Mouse (Mus musculus) kidney, adult 11 months (tissue): Measurements from ENCODE around the gene Auts2.
A peak's percentile ranks its signal among the peaks of the same experiment; 100 is the strongest.

Experiments
- DNase-seq: peaks from one replicate; pipeline ENCODE4 v3.0.0; 2022

Auts2 gene

DNA sequence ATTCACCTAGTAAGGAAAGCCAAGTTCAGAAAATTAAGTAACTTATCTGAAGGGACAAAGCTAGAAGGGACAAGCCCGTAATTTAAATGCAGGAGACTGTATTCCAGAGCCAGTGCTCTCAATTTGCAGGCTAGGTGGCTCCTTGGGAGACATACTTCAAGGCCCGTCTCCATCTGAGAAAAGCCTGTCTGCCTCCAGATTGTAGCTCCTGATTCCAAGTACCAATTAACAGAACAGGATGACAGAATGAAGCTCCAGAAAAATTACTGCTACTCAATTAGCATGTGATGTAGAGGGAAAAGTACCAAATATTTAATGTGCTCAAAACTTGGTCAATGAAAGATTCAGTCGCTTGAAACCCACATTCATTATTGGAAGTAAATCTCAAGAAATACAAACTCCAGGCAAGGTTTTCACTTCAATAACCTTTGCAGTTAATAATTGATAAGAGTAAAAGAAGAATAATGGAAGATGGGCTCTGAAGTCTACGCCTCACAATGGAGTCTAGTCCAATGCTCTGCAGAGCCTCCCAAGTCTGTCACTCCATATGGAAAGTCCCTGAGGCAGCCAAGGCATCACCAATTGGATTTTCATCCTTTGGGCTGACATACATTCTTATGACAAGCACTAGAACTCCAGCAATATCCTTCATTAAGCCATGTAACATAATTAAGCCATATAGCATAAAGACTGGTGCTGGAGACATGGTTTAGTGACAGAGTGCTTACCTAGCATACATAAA, 97.8 kb downstream of the Auts2 start:
- DNase-seq, result no peak

DNA sequence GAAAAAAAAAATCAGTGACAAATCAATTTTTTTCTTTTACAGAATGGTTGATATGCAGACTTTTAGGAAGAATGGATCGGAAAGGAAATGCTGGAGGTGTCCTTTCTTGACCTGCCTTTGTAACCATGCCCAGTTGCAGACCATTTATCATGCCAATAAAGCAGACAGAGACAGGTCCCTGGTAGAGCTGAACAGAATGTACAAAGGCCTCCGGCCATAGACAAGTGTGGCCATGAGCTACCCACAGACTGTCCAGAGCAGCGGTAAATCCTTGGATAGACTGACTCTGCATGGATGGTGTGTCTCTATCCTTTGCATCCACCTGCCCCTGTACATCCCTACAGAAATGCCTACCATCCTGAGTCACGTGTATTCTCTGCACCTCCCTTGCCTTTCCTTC, 100.2 kb downstream of the Auts2 start:
- no peak for DNase-seq

DNA sequence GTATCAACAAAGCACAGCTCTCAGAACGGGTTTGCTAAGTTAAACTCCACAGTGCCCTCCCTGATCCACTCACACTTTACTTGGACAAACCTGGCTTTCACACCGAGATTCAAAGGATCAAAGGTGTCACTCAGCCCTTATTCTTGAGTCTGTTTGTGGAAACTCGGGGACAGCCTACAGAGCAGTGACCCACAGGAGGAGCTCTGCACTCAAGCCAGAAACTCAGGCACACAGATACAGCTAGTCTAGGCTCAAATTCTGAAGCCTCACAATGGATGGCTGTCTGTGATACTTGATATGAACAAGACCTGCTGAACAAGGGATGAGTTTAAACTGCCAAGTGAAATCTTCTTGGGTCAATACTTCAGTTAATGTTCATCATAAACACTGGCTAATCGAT, 104.7 kb downstream of the Auts2 start:
- DNase-seq, result no peak

DNA sequence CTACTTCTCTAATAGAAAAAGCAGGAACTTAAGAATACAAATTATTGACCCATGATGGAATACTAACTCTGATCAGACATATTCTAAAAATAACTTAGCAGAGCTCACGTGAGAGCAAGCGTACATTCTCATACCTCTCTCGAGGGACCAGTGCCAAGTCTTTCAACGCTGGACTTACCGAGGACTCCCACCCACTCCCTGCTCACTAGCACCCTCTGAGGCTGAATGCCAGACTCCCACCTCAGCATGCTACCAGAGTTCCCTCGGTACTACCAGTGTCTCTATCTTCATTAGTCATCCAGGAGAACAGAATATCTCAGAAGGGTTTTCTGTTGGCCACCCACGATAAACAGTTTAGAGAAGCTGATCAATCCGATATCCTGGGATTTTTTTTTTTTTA, 105.2 kb downstream of the Auts2 start:
- DNase-seq, result no peak

DNA sequence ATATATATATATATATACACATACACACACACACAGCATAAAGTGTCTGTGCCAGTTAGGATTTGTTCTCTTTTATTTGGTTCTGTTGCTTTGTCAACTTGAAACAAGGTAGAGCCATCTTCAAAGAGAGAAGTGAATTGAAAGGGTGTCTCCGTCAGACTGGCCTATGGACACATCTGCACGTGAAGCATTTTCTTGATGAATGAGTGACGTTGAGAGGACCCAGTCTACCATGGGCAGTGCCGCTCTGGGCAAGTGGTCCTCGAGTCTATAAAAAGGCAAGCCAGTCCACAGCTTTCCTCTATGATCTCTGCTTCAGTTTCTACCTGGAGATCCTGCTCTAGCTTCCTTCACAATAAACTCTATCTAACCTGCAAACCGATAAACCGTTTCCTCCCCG, 105.7 kb downstream of the Auts2 start:
- no peak for DNase-seq

DNA sequence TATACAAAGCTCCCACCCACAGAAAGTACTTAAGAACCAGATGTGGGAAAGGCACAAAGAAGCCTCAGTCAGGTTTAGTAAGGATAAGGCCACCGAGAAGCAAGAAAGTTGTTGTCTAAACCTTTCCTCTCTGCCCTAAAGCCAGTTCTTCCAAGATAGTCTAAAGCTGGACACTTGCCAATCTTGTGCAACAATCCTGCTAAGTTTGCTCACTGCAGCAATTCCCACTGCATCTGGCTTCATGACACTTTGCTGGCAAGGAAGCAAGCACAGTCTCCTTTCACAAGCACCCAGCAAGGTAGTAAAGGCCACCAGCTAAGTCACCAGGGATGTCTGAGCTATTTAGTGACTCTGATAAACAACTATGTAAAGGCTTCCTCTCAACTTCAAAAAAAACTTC, 106.2 kb downstream of the Auts2 start:
- DNase-seq, result peak; percentile 2

DNA sequence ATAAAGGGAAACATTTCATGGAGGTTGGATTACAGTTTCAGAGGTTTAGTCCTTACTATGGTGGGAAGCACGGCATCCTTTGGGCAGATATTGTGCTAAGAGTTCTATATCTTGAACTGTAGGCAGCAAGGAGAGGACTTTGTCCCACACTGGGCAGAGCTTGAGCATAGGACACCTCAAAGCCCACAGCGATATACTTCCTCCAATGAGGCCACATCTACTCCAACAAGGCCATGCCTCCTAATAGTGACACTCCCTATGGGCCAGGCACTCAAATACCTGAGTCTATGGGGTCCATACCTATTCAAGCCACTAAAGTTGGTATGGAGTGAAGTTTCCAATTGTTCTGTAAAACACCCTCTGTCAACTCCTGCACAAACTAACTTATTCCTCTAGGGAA, 106.7 kb downstream of the Auts2 start:
- no peak for DNase-seq

DNA sequence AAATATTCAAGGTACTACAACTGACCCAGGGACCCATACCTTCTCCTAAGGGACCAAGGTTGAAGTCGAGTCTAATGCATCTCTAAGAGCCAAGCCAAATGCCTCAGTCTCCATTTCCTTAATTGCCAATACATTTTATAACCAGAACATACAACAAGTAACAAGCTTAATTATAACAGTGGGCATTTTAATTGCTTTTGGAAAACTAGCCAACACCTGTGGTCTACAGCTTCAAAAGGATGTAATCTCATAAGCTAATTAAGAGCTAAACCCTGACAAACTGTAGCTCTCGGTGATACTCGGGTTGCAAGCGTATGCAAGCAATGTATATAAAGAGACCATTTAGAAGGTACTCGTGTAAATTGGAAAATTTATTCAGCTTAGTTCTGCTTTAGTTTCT, 107.7 kb downstream of the Auts2 start:
- DNase-seq, result no peak

DNA sequence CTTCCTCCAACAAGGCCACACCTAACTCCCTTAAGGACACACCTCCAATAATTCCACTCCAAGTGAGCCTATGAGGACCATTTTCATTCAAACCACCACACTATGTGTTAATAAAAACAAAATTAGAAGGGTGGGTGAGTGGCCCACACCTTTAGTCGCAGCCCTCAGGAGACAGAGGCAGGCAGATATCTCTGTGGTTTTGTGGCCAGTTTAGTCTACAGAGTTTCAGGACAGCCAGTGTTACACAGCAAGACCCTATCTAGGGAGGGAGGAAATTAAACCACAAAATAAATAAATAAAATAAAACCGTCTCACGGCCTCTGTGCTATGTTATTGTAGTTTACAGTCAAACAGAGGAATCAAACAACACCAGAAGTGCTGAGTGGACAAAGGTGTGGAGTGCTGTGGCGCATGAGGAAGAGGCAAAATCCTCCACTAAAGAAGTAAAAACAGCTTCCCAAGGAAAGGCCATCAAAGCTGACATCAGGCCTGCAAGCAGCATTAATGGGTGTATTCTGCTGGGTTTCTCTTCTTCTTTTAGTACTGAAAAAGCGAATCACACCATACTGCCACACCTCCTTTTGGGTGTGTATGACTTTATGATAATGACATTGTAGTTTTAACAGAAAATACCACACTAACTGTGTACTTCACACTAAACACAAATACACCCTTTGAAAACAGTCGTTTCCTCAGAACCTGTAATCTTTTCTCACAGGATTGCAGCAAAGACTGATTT, 109.6 kb downstream of the Auts2 start:
- DNase-seq, result no peak

DNA sequence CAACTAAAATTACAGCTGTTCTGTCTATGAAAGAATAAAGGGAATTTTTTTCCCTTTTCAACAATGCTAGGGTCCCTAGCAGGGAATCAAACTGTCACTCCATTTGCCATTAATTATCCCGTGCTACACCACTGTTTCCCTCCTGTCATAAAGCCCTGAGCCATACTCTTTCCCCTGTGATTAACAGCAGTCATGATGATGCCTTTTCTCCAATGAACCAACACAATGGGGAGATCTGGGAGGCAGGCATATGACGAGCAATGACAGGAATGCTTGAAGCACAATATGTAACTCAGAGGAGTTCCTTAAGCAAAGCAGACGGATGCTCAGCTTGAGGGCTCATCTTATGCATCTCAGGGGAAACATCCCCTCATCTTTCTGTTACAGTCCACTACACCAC, 113.8 kb downstream of the Auts2 start:
- no peak for DNase-seq

DNA sequence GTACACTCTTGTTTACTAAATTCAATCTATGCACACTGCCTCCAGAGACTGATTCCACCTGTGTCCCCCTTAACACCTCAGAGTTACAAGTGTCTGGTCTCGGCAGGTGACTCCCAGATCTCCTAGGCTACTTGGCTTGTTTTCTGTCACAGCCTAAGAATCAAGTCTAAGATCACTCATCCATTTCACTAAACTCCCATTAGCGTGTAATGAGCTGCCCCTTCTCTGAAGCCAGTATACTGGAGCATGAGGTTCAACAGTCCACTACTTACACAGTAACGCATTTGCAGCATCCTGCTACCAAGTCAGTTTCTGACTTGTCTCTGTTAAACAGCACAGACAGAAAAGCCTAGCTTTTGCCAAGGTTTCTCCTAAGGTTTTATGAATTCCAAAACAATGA, 116.8 kb downstream of the Auts2 start:
- DNase-seq, result no peak

DNA sequence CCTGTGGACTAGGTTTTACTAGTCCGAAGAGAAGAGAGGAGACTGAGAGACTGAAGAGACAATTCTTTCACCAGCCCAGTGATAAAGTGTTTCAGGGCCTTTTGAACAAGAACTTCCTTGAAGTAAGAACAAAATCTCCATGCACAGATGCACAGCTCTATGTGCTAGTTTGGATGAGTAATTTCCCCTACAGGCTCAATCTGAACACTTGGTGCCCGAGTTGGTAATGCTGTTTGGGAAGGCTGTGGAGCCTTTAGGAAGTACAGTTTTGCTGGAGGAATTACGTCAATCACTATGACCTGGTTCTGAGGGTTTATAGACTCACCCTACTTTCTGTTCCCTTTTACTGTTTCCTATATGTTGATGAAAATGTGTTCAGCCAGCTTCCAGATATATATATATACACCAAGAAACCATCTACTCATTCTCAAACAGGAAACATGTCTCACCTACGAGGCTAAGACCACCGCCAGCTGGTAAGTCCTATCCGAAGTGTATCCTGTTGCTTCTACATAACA, 117.3 kb downstream of the Auts2 start:
- DNase-seq, result no peak

DNA sequence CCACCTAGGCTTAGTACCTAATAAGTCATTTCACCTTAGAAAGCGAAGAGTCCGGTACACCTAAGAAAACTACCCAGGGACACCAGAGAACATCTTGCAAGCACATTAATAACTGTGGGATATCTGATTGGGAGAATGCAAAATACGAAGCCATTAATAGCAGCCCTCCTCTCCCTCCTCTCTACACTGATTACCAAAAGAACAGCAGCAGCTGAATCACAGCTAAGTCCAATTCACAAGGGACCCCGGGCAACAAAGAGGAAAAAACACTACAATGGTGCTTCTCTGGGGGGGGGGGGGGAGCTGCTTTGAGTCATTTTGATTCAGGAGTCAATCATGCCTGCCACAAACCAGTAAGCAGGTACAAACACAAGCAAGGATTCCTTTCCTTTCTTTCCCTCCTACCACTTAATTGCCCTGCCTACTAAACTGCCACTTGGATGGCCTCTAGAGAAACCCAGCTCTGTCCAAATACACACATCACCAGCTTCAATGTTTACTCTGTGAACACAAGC, 132.7 kb downstream of the Auts2 start:
- no peak for DNase-seq

DNA sequence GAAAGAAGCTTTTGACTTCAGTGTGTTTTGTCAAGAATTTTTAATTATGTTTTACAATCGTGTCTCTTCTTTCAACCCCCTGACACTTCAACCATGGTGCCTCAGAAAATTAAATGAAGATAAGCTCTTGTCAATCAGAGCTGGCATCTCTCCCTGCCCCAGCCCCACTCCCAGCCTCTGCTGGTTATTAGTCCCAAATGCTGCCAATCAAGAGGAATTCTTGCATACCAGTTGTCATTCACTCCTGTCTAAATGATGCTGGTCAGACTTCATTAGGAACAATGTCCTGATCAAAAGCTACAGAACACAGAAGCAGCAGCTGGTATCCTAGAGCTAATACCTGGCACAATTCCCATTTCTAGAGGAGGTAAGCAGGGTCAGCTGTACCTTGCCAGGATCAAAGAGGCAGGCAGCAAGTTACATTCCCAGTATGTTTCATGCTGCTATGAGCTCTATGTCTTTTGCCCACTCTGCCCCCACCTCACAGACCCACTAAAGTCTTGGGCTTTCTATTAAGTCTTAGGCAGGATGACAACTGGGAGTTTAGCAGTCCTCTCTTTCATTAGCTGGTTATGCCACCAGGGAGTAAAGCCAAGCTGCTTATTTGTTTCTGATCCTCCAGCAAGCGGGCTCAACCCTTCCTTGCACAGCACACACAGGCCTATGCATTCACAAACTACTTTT, 134.1 kb downstream of the Auts2 start:
- DNase-seq, result no peak

DNA sequence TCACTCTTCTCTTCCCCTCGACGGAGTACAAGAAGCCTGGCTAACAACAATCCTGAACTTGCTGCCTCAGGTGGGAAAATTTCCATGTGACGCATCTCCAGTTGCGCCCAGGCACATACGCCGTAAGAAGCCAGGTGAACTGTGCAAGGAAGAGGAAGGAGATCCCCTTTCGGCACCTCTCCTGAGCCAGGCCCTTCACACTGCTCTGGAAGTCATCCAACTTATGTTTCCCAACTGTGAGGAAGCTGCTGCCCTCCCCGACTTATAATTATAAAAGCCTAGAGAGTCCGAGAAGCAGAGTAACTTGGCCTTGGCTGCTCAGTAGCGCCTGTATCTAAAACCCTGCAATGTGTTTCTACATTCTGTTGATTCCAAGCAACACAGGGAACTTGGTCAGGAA, 142.6 kb downstream of the Auts2 start:
- DNase-seq, result no peak

DNA sequence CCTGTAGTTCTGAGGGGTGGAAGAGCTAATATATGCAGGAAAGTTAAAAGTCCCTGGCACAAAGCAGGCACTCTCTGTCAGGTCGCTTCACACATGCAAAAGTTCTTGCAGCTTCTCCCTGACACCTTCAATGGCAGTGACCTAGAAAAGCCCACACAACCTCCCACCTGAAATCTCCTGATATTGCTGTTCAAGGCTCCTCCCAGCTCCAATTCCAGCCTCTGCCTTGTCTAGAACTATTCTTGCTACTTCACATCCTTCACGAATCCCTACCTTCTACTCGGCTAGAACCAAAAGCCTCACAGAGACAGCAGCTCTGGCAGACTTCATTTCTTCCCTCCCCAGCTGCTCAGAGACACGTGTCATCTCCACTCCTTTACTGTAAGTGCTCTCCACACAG, 143.7 kb downstream of the Auts2 start:
- no peak for DNase-seq

DNA sequence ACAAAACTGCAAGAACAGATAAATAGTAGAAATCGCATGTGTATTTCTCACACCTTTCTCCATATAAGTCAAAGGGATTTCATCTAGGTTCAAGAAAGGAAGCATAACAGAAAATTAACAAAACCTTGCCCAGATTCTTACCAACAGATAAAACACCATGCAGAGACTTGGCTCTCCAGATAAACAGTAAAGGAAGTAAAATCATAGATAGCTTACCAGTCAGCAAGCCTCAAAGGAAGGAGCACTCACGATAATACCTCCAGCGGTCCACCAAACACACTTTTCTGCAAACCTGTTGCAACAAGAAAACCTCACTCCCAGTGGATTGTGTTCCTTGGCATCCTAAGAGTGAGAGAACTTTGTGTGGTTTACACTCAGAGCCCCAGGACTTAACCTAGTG, 147.2 kb downstream of the Auts2 start:
- no peak for DNase-seq

DNA sequence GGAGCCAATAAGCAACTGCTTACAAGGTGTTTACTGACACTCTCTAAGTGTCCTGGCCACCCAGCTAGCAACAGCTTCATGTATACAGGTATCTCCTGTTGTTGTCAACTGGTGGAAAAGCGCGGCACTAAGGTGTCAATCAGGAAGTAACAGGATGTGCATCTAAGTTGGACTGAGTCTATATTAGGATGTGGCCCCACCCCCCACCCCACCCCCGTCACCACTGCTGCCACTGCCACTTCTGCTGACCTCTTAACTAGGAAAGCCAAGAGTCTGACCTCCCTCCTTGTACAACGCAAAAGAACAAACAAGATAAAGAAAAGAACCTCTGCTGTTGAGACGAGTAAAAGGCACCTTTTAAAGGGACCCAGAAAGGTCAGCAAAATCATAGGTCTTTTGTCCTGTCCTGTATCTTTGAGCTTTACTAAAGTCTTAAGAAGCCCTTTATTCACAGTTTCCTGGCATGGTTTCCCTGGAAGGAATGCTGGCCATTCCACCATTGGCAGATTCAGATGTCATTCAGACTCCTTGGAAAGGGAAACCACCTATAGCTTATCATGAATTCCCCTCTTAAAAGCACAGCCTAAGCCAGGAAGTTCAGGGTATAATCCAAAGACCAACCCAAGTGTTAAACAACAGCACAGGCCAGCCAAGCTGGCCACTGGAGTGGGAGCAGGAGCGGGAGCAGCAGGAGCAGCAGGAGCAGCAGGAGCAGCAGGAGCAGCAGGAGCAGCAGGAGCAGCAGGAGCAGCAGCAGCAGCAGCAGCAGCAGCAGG, 148.2 kb downstream of the Auts2 start:
- no peak for DNase-seq

DNA sequence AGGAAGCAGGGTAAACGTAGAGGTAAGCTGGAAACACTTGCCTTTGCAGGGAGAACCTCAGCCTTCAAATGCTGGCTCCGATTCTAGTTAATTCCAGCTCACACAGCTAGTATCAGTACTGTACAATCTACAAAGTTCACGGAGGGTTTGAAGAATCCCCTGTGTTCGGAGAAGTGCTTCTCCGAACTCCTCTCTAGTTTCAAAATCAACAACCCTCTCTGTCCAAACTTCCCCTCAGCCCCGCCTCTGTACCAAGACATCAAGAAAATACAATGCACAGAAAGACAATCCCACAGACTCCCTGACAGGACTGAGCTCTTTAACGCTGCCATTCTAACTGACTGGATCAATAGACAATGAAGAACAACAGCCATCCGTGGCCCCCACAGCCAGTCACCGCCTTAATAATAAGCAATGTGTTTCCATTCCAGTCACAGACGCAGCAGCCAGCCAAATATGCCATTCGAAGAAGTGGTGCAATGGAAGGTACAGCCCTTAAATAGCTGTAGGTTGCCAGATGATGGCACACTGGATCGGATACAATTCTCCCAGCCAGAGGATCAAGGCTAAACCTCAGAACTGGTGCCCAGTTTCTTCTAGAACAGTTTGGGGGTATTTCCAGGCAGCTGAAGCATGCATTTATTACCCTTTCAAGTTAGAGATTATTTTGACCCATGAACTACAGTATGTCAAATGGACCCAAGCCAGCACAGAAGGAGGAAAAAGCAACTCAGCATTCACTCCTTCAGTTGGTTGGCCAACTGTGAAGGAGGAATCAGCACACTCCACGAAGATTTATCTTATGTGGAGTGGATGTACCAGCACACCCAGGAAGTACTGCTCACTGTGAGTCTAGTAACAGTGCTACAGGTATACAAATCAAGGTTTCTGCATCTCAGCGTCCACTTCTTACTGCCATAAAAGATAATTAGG, 151.0 kb downstream of the Auts2 start:
- peak; percentile 19 for DNase-seq

DNA sequence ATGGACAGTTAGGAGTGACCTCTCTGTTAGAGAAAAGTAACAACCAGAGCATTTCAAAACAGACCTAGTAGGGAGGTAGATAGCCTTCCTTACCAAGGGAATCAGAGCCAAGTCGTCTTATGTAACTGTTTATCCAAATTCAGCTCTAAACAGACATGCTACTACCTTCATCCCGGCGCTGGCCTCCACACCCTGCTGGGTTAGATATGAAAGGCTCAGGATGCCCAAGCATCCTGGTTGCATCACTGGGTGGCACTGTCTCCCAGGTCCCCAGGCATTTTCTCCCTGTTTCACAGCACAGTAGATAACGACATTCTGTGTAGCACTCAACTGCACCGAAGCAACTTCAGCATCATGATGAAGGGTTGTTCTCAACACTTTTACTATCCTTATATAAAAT, 154.4 kb downstream of the Auts2 start:
- DNase-seq, result no peak

DNA sequence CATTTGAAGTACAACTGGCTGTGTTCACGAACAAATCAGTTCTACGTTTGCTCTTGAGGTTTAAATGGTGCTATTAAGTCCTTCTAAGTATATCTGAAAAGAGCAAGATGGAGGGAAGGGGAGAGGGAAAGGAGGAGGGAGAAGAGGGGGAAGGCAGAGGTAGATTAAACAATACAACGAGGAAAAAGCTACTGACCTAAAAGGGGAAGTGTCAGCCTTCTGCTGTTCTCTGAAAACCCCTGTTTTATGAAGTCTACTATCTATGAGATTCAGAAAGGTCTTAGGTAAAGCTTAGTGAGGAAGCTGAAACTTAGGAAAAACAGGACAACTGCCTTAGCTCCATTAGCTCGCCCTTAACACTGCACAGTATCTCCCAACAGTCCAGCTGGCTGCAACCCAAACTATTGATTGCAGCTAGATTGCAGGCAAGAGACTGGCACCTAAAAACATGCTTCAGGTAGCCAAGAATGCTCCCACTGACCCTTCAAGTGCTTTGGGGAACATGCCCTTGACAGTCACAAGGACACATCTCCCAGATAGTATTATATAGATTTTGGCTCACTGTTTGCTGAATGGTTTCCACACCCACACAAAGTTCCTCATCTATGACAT, 157.8 kb downstream of the Auts2 start:
- no peak for DNase-seq
